Mouse (Mus musculus) duodenum, adult 2 months (tissue): ENCODE data around the gene Gm20911. TPM values are rescaled to one million over a fixed set of nuclear protein-coding genes. Genes with fewer than 3 reads are reported as not detected.

ENCODE experiments used
- polyA plus RNA-seq: library from polyadenylated mRNA; depleted of rRNA; stranded (reverse); fragments of >200 nt; gene quantifications from 2 replicates; pipeline ENCODE4 v1.2.3, GENCODE M21; 2012; ENCODE audit warnings: low replicate concordance; rRNA removed

Gm20911 gene
- polyA plus RNA-seq = not detected in 2 replicates

DNA sequence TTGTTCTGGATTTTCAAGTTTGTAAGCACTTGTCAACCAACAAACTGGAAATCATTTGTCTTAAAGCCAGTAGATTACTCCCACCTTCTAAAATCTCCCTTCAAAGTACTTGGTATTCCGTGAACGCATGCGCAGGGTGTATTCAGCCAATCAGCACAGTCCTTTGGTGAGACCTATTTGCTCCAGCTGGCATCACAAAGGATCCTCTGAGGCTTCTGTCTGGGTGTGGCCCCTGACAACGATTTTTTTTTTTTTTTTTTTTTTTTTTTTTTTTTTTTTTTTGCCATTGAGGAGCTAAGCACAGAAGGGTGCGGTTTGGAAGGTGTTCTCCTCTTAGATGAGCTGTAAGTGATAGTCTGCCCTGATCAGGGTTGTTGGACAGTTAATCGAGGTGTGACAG, at the start of gene Gm20911:
Gm20911 (plus strand) TSS at position 301 of the 400 bp plus-strand sequence.

